Mouse (Mus musculus): ENCODE measurements around the gene Atad1.

DNA sequence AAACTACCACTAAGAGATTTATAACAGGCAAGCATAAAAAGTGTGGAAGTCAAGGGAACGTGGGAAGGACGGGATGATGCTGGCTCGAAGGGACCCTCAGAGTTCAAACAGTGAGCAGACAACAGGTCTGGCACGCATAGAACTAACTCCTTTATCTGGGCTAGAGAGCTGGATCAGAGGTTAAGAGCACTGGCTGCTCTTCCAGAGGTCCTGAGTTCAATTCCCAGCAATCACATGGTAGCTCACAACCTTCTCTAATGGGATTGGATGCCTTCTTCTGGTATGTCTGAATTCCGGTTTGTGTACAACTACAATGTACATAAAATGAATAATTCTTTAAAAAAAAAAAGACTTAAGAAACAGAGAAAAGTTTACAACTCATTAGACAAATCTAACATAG lies 56.5 kb downstream of the Atad1 start:
- TF ChIP-seq GATA1 (IDR thresholded peaks at IDR 0.05; ENCODE audit: low read length) (no peak), TAL1 (IDR thresholded peaks at IDR 0.05; ENCODE audit: low read length) (no peak)
